Mouse (Mus musculus): ENCODE measurements around the gene Tmem266.
A peak's percentile ranks its signal among the peaks of the same experiment; 100 is the strongest.

Tmem266 gene

GRCm38 (mm10) chr9:55404976-55405702, 78.4 kb downstream of the Tmem266 start:
- DNase-seq, result no peak

GRCm38 (mm10) chr9:55406773-55407172, 80.1 kb downstream of the Tmem266 start:
- no peak for DNase-seq

GRCm38 (mm10) chr9:55408851-55409250, 82.1 kb downstream of the Tmem266 start:
- no peak for DNase-seq

- DNase-seq, result no peak
These were observed 83.1 kb downstream of the Tmem266 start for GRCm38 (mm10) chr9:55409833-55410232.

GRCm38 (mm10) chr9:55410430-55410829, 83.7 kb downstream of the Tmem266 start:
- DNase-seq, result no peak

- no peak for DNase-seq
These were observed 84.4 kb downstream of the Tmem266 start for GRCm38 (mm10) chr9:55411154-55411553.

- no peak for DNase-seq
These were observed 95.1 kb downstream of the Tmem266 start for GRCm38 (mm10) chr9:55421786-55422185.

GRCm38 (mm10) chr9:55423451-55424424, 97.0 kb downstream of the Tmem266 start:
- DNase-seq, result peak; percentile 9 to 44

- DNase-seq, result no peak
These were observed 98.6 kb downstream of the Tmem266 start for GRCm38 (mm10) chr9:55425271-55425810.

GRCm38 (mm10) chr9:55429242-55429975, 102.7 kb downstream of the Tmem266 start:
- DNase-seq, result peak; percentile 79 to 85

GRCm38 (mm10) chr9:55430133-55430532, 103.4 kb downstream of the Tmem266 start:
- DNase-seq, result peak; percentile 20 to 67

- DNase-seq, result no peak
These were observed 105.9 kb downstream of the Tmem266 start for GRCm38 (mm10) chr9:55432306-55433289.

GRCm38 (mm10) chr9:55433875-55434274, 107.2 kb downstream of the Tmem266 start:
- DNase-seq, result no peak

GRCm38 (mm10) chr9:55438433-55438832, 111.7 kb downstream of the Tmem266 start:
- no peak for DNase-seq

GRCm38 (mm10) chr9:55439206-55439780, 112.6 kb downstream of the Tmem266 start:
- peak in 1 of 2 experiments; percentile 10 for DNase-seq

- no peak for DNase-seq
These were observed 120.8 kb downstream of the Tmem266 start for GRCm38 (mm10) chr9:55447509-55447908.

GRCm38 (mm10) chr9:55449108-55449507, 122.4 kb downstream of the Tmem266 start:
- no peak for DNase-seq

GRCm38 (mm10) chr9:55450035-55450434, 123.3 kb downstream of the Tmem266 start:
- DNase-seq, result no peak

GRCm38 (mm10) chr9:55451426-55451825, 124.7 kb downstream of the Tmem266 start:
- DNase-seq, result no peak

GRCm38 (mm10) chr9:55452906-55453305, 126.2 kb downstream of the Tmem266 start:
- no peak for DNase-seq

GRCm38 (mm10) chr9:55453366-55453765, 126.7 kb downstream of the Tmem266 start:
- DNase-seq, result no peak

All from kidney, postnatal 25 days (tissue).